Mouse (Mus musculus): Measurements from ENCODE around the gene Tceal7. TPM values are rescaled to one million over a fixed set of nuclear protein-coding genes. Genes with fewer than 3 reads are reported as not detected.

Gene Tceal7
- 0.79 and 2.9 TPM in 2 replicates for polyA plus RNA-seq (2012; rRNA removed)

GRCm38 (mm10) chrX:136214729-136215677, at the start of gene Tceal7, which contains the start of gene Bex1:
Gene Tceal7, plus strand, starts transcription at chrX:136214779.
Gene Bex1, minus strand, starts transcription at chrX:136215513.

GRCm38 (mm10) chrX:136172118-136172551, 42.4 kb upstream of the Tceal7 start, which contains the start of gene Tceal8:
Gene Tceal8, minus strand, starts transcription at chrX:136172342.

GRCm38 (mm10) chrX:136203664-136204066, 10.9 kb upstream of the Tceal7 start, which contains the start of gene Tceal5:
Gene Tceal5, minus strand, starts transcription at chrX:136203876.

GRCm38 (mm10) chrX:136244574-136245229, 30.1 kb downstream of the Tceal7 start, which contains the start of gene Tceal9:
Gene Tceal9, plus strand, starts transcription at chrX:136245079.

GRCm38 (mm10) chrX:136269743-136270392, 55.3 kb downstream of the Tceal7 start, which contains the start of gene Bex3:
Gene Bex3, plus strand, starts transcription at chrX:136270253.

Other genes starting within 250 kb of the Tceal7 start
- 57.2 and 65.6 TPM in 2 replicates for gene Arxes2, start 221.0 kb upstream of the Tceal7 start, polyA plus RNA-seq (2012; rRNA removed)
- 13.1 and 15.1 TPM in 2 replicates for gene Arxes1, start 181.4 kb upstream of the Tceal7 start, polyA plus RNA-seq (2012; rRNA removed)
- 186 and 331 TPM in 2 replicates for gene Bex2, start 146.5 kb upstream of the Tceal7 start, polyA plus RNA-seq (2012; rRNA removed)
- gene Nxf3, start 129.5 kb upstream of the Tceal7 start, polyA plus RNA-seq (2012; rRNA removed): 0.06 and 0.14 TPM in 2 replicates
- gene Bex4, start 75.8 kb upstream of the Tceal7 start, polyA plus RNA-seq (2012; rRNA removed): 71.3 and 141 TPM in 2 replicates
- gene Tceal8, start 42.4 kb upstream of the Tceal7 start, polyA plus RNA-seq (2012; rRNA removed): 150 and 169 TPM in 2 replicates
- gene Tceal5, start 10.9 kb upstream of the Tceal7 start, polyA plus RNA-seq (2012; rRNA removed): 15.9 and 17.3 TPM in 2 replicates
- 124 and 232 TPM in 2 replicates for gene Bex1, start 734 bp downstream of the Tceal7 start, polyA plus RNA-seq (2012; rRNA removed)
- 395 and 431 TPM in 2 replicates for gene Tceal9, start 30.3 kb downstream of the Tceal7 start, polyA plus RNA-seq (2012; rRNA removed)
- 639 and 646 TPM in 2 replicates for gene Bex3, start 55.5 kb downstream of the Tceal7 start, polyA plus RNA-seq (2012; rRNA removed)